Mouse (Mus musculus): Measurements from ENCODE around the gene Rangrf. TPM values are rescaled to one million over a fixed set of nuclear protein-coding genes. Genes with fewer than 3 reads are reported as not detected.

Gene Rangrf
- polyA plus RNA-seq, 1 experiment = 29.7 TPM

GRCm38 (mm10) chr11:68997080-68997479, 22.1 kb upstream of the Rangrf start:
- Histone ChIP-seq H3K27ac (ENCODE audit: insufficient read depth, low read depth, low read length) (no peak overlapping the region), H3K27me3 (ENCODE audit: control insufficient read depth, insufficient read depth, low read length) (no peaks in the 10 kb centered on the region), H3K36me3 (ENCODE audit: control insufficient read depth, insufficient read depth, low read length) (peaks cover 44% of the 10 kb centered on the region), H3K4me1 (ENCODE audit: control insufficient read depth, insufficient read depth, insufficient read length, low read length) (no peaks in the 10 kb centered on the region), H3K4me3 (ENCODE audit: low read depth, low read length) (no peak overlapping the region)
- WGBS = 77% methylated on average over 4 of the region's 4 CpGs
- TF ChIP-seq POLR2A (IDR thresholded peaks at IDR 0.05; ENCODE audit: low read depth, low read length) (no peak), CTCF (IDR thresholded peaks at IDR 0.05; ENCODE audit: extremely low read depth, insufficient read length, insufficient replicate concordance, low read depth, low read length) (no peak)

- TF ChIP-seq POLR2A (IDR thresholded peaks at IDR 0.05; ENCODE audit: low read depth, low read length) (no peak), CTCF (IDR thresholded peaks at IDR 0.05; ENCODE audit: extremely low read depth, insufficient read length, insufficient replicate concordance, low read depth, low read length) (peak; percentile 8; the same call in 1 of the 2 replicates)
- peaks cover 39% of the 10 kb centered on the region for H3K36me3 ChIP-seq (ENCODE audit: control insufficient read depth, insufficient read depth, low read length)
- no peaks in the 10 kb centered on the region for H3K4me1 ChIP-seq (ENCODE audit: control insufficient read depth, insufficient read depth, insufficient read length, low read length)
- H3K27me3 ChIP-seq (ENCODE audit: control insufficient read depth, insufficient read depth, low read length) = no peaks in the 10 kb centered on the region
- no peak overlapping the region for H3K27ac ChIP-seq (ENCODE audit: insufficient read depth, low read depth, low read length)
- no peak overlapping the region for H3K4me3 ChIP-seq (ENCODE audit: low read depth, low read length)
- WGBS = 94% methylated on average over 3 of the region's 3 CpGs
These were observed 19.4 kb upstream of the Rangrf start for GRCm38 (mm10) chr11:68994377-68994776.

GRCm38 (mm10) chr11:68993122-68993521, 18.1 kb upstream of the Rangrf start:
- Histone ChIP-seq H3K4me3 (ENCODE audit: low read depth, low read length) (no peak overlapping the region), H3K36me3 (ENCODE audit: control insufficient read depth, insufficient read depth, low read length) (peaks cover 38% of the 10 kb centered on the region), H3K4me1 (ENCODE audit: control insufficient read depth, insufficient read depth, insufficient read length, low read length) (no peaks in the 10 kb centered on the region), H3K27ac (ENCODE audit: insufficient read depth, low read depth, low read length) (no peak overlapping the region), H3K27me3 (ENCODE audit: control insufficient read depth, insufficient read depth, low read length) (no peaks in the 10 kb centered on the region)
- WGBS = 71% methylated on average over 7 of the region's 7 CpGs
- no peak for TF ChIP-seq CTCF (IDR thresholded peaks at IDR 0.05; ENCODE audit: extremely low read depth, insufficient read length, insufficient replicate concordance, low read depth, low read length)
- TF ChIP-seq POLR2A (IDR thresholded peaks at IDR 0.05; ENCODE audit: low read depth, low read length) = no peak

- Histone ChIP-seq H3K4me3 (ENCODE audit: low read depth, low read length) (no peak overlapping the region), H3K27ac (ENCODE audit: insufficient read depth, low read depth, low read length) (no peak overlapping the region), H3K27me3 (ENCODE audit: control insufficient read depth, insufficient read depth, low read length) (no peaks in the 10 kb centered on the region), H3K36me3 (ENCODE audit: control insufficient read depth, insufficient read depth, low read length) (peaks cover 32% of the 10 kb centered on the region), H3K4me1 (ENCODE audit: control insufficient read depth, insufficient read depth, insufficient read length, low read length) (no peaks in the 10 kb centered on the region)
- 92% methylated on average over 17 of the region's 17 CpGs for WGBS
- no peak for TF ChIP-seq CTCF (IDR thresholded peaks at IDR 0.05; ENCODE audit: extremely low read depth, insufficient read length, insufficient replicate concordance, low read depth, low read length)
These were observed 13.4 kb upstream of the Rangrf start for GRCm38 (mm10) chr11:68988341-68988740.

GRCm38 (mm10) chr11:68987365-68987882, 12.4 kb upstream of the Rangrf start:
- WGBS = 92% methylated on average over 11 of the region's 11 CpGs
- H3K27me3 ChIP-seq (ENCODE audit: control insufficient read depth, insufficient read depth, low read length) = no peaks in the 10 kb centered on the region
- no peak for TF ChIP-seq CTCF (IDR thresholded peaks at IDR 0.05; ENCODE audit: extremely low read depth, insufficient read length, insufficient replicate concordance, low read depth, low read length)
- TF ChIP-seq POLR2A (IDR thresholded peaks at IDR 0.05; ENCODE audit: low read depth, low read length) = no peak
- peaks cover 32% of the 10 kb centered on the region for H3K36me3 ChIP-seq (ENCODE audit: control insufficient read depth, insufficient read depth, low read length)
- H3K4me3 ChIP-seq (ENCODE audit: low read depth, low read length) = no peak overlapping the region
- H3K4me1 ChIP-seq (ENCODE audit: control insufficient read depth, insufficient read depth, insufficient read length, low read length) = no peaks in the 10 kb centered on the region
- H3K27ac ChIP-seq (ENCODE audit: insufficient read depth, low read depth, low read length) = no peak overlapping the region

GRCm38 (mm10) chr11:68982639-68983369, 7.8 kb upstream of the Rangrf start:
- TF ChIP-seq CTCF (IDR thresholded peaks at IDR 0.05; ENCODE audit: extremely low read depth, insufficient read length, insufficient replicate concordance, low read depth, low read length) = peak; percentile 79; the same call in 1 of the 2 replicates
- TF ChIP-seq POLR2A (IDR thresholded peaks at IDR 0.05; ENCODE audit: low read depth, low read length) = no peak
- H3K27me3 ChIP-seq (ENCODE audit: control insufficient read depth, insufficient read depth, low read length) = no peaks in the 10 kb centered on the region
- no peak overlapping the region for H3K27ac ChIP-seq (ENCODE audit: insufficient read depth, low read depth, low read length)
- H3K4me3 ChIP-seq (ENCODE audit: low read depth, low read length) = no peak overlapping the region
- H3K4me1 ChIP-seq (ENCODE audit: control insufficient read depth, insufficient read depth, insufficient read length, low read length) = peaks cover 5% of the 10 kb centered on the region; the same call in 1 of the 2 replicates
- WGBS = 24% methylated on average over 4 of the region's 4 CpGs
- peaks cover 7% of the 10 kb centered on the region for H3K36me3 ChIP-seq (ENCODE audit: control insufficient read depth, insufficient read depth, low read length)

GRCm38 (mm10) chr11:68980919-68981318, 5.9 kb upstream of the Rangrf start:
- peaks cover 5% of the 10 kb centered on the region; the same call in 1 of the 2 replicates for H3K4me1 ChIP-seq (ENCODE audit: control insufficient read depth, insufficient read depth, insufficient read length, low read length)
- peak overlapping the region; percentile 59 for H3K27ac ChIP-seq (ENCODE audit: insufficient read depth, low read depth, low read length)
- no peaks in the 10 kb centered on the region for H3K27me3 ChIP-seq (ENCODE audit: control insufficient read depth, insufficient read depth, low read length)
- TF ChIP-seq CTCF (IDR thresholded peaks at IDR 0.05; ENCODE audit: extremely low read depth, insufficient read length, insufficient replicate concordance, low read depth, low read length) (no peak), POLR2A (IDR thresholded peaks at IDR 0.05; ENCODE audit: low read depth, low read length) (no peak)
- WGBS = 30% methylated on average over 3 of the region's 3 CpGs
- no peaks in the 10 kb centered on the region for H3K36me3 ChIP-seq (ENCODE audit: control insufficient read depth, insufficient read depth, low read length)
- H3K4me3 ChIP-seq (ENCODE audit: low read depth, low read length) = no peak overlapping the region

Measured in small intestine, adult 2 months (tissue).